Mouse (Mus musculus): ENCODE data around the gene Dpp6. TPM values are rescaled to one million over a fixed set of nuclear protein-coding genes. Genes with fewer than 3 reads are reported as not detected.

The Dpp6 gene
- polyA plus RNA-seq, 1 experiment from 2014 or later, result 1.0 TPM

DNA sequence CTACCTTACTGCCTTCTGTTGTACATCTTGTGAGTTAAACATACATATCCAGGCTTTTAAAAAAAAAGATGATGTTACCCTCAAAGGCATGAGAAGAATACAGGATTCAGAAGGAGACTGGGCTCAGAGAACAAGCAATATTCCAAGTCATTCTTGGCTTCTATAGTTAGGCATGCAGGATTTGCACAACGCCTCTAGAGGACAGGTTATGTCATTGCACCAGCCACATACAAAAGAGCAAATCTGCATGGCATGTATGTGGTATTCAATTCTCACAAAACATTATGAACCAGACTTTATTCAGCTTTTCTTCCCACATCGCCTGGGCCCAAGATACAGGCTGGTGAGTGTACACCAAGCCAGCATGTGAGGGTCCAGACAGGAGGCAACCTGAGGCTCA lies 907.5 kb downstream of the Dpp6 start:
- H3K4me2 ChIP-seq (replicated peaks; ENCODE audit: low read depth), result no peak overlapping the region
- no peaks in the 10 kb centered on the region for H3K4me1 ChIP-seq (replicated peaks; ENCODE audit: control insufficient read depth, insufficient read depth)
- H3K36me3 ChIP-seq (ENCODE audit: control insufficient read depth, insufficient read depth, low read length), result no peaks in the 10 kb centered on the region
- H3K27ac ChIP-seq (replicated peaks), result no peak overlapping the region
- H3K27me3 ChIP-seq (ENCODE audit: control insufficient read depth, insufficient read depth, low read length), result no peaks in the 10 kb centered on the region
- H3K9me3 ChIP-seq (ENCODE audit: control insufficient read depth, low read length), result no peaks in the 10 kb centered on the region
- TF ChIP-seq EP300 (optimal IDR thresholded peaks at IDR 0.05) (no peak), CTCF (IDR thresholded peaks at IDR 0.05; ENCODE audit: low read depth) (peak; percentile 66)
- H3K4me3 ChIP-seq (ENCODE audit: low read depth, low read length), result no peak overlapping the region
- H3K9ac ChIP-seq (ENCODE audit: low read length), result no peak overlapping the region
- 30% methylated on average over 2 of the region's 2 CpGs for whole genome bisulfite sequencing
- no peak for DNase-seq (ENCODE audit: low spot score)
- ATAC-seq (ENCODE audit: low FRiP score, low TSS enrichment), result no peak

DNA sequence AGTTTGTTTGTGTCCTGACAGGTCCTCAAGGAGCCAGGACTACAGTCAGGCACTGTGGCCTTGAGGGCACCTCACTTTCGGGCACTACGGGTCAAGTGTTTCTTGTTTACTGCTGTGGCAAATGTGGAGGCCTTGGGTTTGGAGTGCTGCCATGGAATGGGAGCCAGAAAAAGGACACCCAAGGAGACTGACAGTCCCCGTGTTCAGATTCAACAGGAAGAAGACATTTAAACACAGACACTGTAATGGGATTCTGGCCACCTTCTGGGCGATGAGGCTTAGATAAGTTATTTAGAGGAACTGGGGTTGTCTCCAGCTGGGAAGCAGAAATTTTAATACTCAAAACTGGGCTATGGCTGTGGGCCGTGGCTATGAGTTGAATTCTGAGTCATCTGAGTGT lies 913.7 kb downstream of the Dpp6 start:
- H3K27ac ChIP-seq (replicated peaks), result no peak overlapping the region
- no peak overlapping the region for H3K9ac ChIP-seq (ENCODE audit: low read length)
- no peaks in the 10 kb centered on the region for H3K27me3 ChIP-seq (ENCODE audit: control insufficient read depth, insufficient read depth, low read length)
- WGBS, result 59% methylated on average over 5 of the region's 5 CpGs
- H3K4me3 ChIP-seq (ENCODE audit: low read depth, low read length), result no peak overlapping the region
- no peaks in the 10 kb centered on the region for H3K4me1 ChIP-seq (replicated peaks; ENCODE audit: control insufficient read depth, insufficient read depth)
- H3K4me2 ChIP-seq (replicated peaks; ENCODE audit: low read depth), result no peak overlapping the region
- DNase-seq (ENCODE audit: low spot score), result no peak
- no peak for ATAC-seq (ENCODE audit: low FRiP score, low TSS enrichment)
- no peak for TF ChIP-seq CTCF (IDR thresholded peaks at IDR 0.05; ENCODE audit: low read depth)
- no peak for TF ChIP-seq EP300 (optimal IDR thresholded peaks at IDR 0.05)
- H3K9me3 ChIP-seq (ENCODE audit: control insufficient read depth, low read length), result no peaks in the 10 kb centered on the region
- H3K36me3 ChIP-seq (ENCODE audit: control insufficient read depth, insufficient read depth, low read length), result no peaks in the 10 kb centered on the region

DNA sequence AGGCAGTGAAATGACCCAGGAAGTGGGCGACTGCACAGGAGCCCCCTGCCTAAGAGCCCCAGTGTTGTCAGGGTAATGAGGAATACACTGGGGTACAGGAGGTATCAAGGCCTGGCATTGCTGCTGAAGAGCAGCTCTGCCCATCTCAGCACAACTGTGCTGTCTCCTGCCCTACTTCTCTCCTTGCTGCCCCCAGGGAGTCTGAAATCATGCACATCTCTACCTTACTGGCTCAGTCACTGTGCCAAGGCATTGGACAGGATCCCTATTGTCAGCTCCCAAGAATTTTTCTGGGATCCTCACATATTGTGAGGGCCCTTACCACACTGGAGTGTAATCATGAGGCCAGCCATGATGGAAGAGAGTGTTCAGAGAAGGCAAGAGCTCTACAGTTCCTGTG lies 914.4 kb downstream of the Dpp6 start:
- Histone ChIP-seq H3K4me2 (replicated peaks; ENCODE audit: low read depth) (no peak overlapping the region), H3K9ac (ENCODE audit: low read length) (no peak overlapping the region), H3K4me1 (replicated peaks; ENCODE audit: control insufficient read depth, insufficient read depth) (no peaks in the 10 kb centered on the region), H3K9me3 (ENCODE audit: control insufficient read depth, low read length) (no peaks in the 10 kb centered on the region), H3K27ac (replicated peaks) (no peak overlapping the region), H3K27me3 (ENCODE audit: control insufficient read depth, insufficient read depth, low read length) (no peaks in the 10 kb centered on the region), H3K36me3 (ENCODE audit: control insufficient read depth, insufficient read depth, low read length) (no peaks in the 10 kb centered on the region), H3K4me3 (ENCODE audit: low read depth, low read length) (no peak overlapping the region)
- no peak for DNase-seq (ENCODE audit: low spot score)
- TF ChIP-seq CTCF (IDR thresholded peaks at IDR 0.05; ENCODE audit: low read depth) (no peak), EP300 (optimal IDR thresholded peaks at IDR 0.05) (no peak)
- 54% methylated on average over 1 of the region's 1 CpGs for WGBS
- ATAC-seq (ENCODE audit: low FRiP score, low TSS enrichment), result no peak

DNA sequence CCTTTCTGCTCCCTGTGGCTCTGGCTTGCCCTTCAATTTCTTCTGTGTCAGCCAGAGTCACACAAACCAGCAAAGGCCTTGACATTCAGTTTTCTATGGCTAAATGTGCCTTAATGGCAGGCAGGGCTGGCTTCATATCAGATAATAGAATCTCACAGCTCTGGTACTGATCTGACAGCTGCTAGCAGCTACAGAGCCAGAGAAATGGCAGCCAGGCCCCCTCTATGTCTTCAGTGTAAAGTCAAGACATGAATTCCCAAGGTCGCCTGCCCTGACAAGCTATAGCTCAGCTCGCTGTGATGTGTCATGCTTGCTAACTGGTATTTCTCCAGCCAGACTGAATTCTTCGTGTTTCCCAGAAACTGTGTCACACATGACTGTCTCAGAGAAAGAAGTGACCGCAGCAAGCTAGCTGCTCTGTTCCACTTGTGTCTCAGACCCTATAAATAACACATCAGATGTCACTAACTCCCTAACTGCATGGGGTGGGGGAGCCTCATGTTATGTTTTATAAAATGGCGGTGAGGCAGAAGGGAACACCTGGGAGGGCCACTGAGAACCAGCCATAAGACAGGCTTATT lies 915.4 kb downstream of the Dpp6 start:
- 67% methylated on average over 5 of the region's 5 CpGs for WGBS
- H3K27ac ChIP-seq (replicated peaks), result no peak overlapping the region
- H3K9me3 ChIP-seq (ENCODE audit: control insufficient read depth, low read length), result no peaks in the 10 kb centered on the region
- no peak overlapping the region for H3K4me3 ChIP-seq (ENCODE audit: low read depth, low read length)
- no peaks in the 10 kb centered on the region for H3K4me1 ChIP-seq (replicated peaks; ENCODE audit: control insufficient read depth, insufficient read depth)
- no peak overlapping the region for H3K9ac ChIP-seq (ENCODE audit: low read length)
- no peaks in the 10 kb centered on the region for H3K27me3 ChIP-seq (ENCODE audit: control insufficient read depth, insufficient read depth, low read length)
- ATAC-seq (ENCODE audit: low FRiP score, low TSS enrichment) (no peak), DNase-seq (ENCODE audit: low spot score) (no peak)
- no peaks in the 10 kb centered on the region for H3K36me3 ChIP-seq (ENCODE audit: control insufficient read depth, insufficient read depth, low read length)
- TF ChIP-seq EP300 (optimal IDR thresholded peaks at IDR 0.05) (no peak), CTCF (IDR thresholded peaks at IDR 0.05; ENCODE audit: low read depth) (no peak)
- H3K4me2 ChIP-seq (replicated peaks; ENCODE audit: low read depth), result no peak overlapping the region

- WGBS, result 8% methylated on average over 3 of the region's 3 CpGs
- DNase-seq (ENCODE audit: low spot score) (peak; percentile 77), ATAC-seq (ENCODE audit: low FRiP score, low TSS enrichment) (peak; percentile 77)
- Histone ChIP-seq H3K4me1 (replicated peaks; ENCODE audit: control insufficient read depth, insufficient read depth) (no peaks in the 10 kb centered on the region), H3K4me3 (ENCODE audit: low read depth, low read length) (no peak overlapping the region), H3K4me2 (replicated peaks; ENCODE audit: low read depth) (no peak overlapping the region), H3K27ac (replicated peaks) (no peak overlapping the region), H3K36me3 (ENCODE audit: control insufficient read depth, insufficient read depth, low read length) (0 out of 2 replicates have a peak, but pooled peaks cover 5% of the 10 kb centered on the region), H3K9ac (ENCODE audit: low read length) (no peak overlapping the region), H3K27me3 (ENCODE audit: control insufficient read depth, insufficient read depth, low read length) (no peaks in the 10 kb centered on the region), H3K9me3 (ENCODE audit: control insufficient read depth, low read length) (no peaks in the 10 kb centered on the region)
- TF ChIP-seq CTCF (IDR thresholded peaks at IDR 0.05; ENCODE audit: low read depth) (peak; percentile 76), EP300 (optimal IDR thresholded peaks at IDR 0.05) (no peak)
Observed at GRCm38 (mm10) chr5:27737168-27737567, 920.2 kb downstream of the Dpp6 start.

- TF ChIP-seq EP300 (optimal IDR thresholded peaks at IDR 0.05), result no peak
- ATAC-seq (ENCODE audit: low FRiP score, low TSS enrichment) (no peak), DNase-seq (ENCODE audit: low spot score) (no peak)
- peaks cover 19% of the 10 kb centered on the region for H3K36me3 ChIP-seq (ENCODE audit: control insufficient read depth, insufficient read depth, low read length)
- no peak overlapping the region for H3K4me2 ChIP-seq (replicated peaks; ENCODE audit: low read depth)
- 84% methylated on average over 6 of the region's 6 CpGs for WGBS
- no peaks in the 10 kb centered on the region for H3K27me3 ChIP-seq (ENCODE audit: control insufficient read depth, insufficient read depth, low read length)
- no peaks in the 10 kb centered on the region for H3K4me1 ChIP-seq (replicated peaks; ENCODE audit: control insufficient read depth, insufficient read depth)
- no peak overlapping the region for H3K4me3 ChIP-seq (ENCODE audit: low read depth, low read length)
- H3K9ac ChIP-seq (ENCODE audit: low read length), result no peak overlapping the region
- no peaks in the 10 kb centered on the region for H3K9me3 ChIP-seq (ENCODE audit: control insufficient read depth, low read length)
- no peak overlapping the region for H3K27ac ChIP-seq (replicated peaks)
Observed at GRCm38 (mm10) chr5:27739216-27739615, 922.2 kb downstream of the Dpp6 start.
